Mouse (Mus musculus) bone marrow, adult 2 months (tissue): ENCODE results near the gene B3gntl1.

ENCODE experiments used
- CTCF ChIP-seq: fragments of 200-500 bp; IDR thresholded peaks from 2 replicates; pipeline ENCODE4 v1.5.1; 2011; ENCODE audit warnings: low read length, control low read depth; ENCODE audit not compliant: control insufficient read depth, insufficient read depth
- POLR2A ChIP-seq: fragments of 200-500 bp; IDR thresholded peaks from 2 replicates; pipeline ENCODE4 v1.6.1; 2011; ENCODE audit warnings: low read depth, mild to moderate bottlenecking, control low read depth, low read length, borderline replicate concordance; ENCODE audit not compliant: control insufficient read depth

DNA sequence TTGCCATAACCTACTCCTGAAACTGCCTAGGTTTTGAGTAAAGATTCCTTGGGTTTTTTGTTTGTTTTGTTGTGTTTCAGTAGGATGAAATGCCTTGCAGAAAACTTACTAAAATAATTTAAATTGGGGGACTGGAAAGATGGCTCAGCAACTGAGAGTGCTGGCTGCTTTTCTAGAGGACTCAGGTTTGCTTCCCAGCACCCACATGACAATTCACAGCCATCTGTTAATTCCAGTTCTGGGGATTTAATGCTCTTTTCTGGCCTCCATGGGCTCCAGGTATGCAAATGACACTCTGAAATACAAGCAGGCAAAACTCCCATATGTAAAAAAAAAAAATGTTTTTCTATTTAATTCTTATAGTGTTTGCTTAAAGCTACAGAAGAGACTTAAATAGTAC, 91.1 kb downstream of the B3gntl1 start:
- TF ChIP-seq POLR2A (no peak), CTCF (no peak)
